ENCODE assay signal across 18 mouse cellular contexts in genomic region chr13:16646649-16647048, GRCm38 (mm10).
"Had no signal": no experiment of that assay in that cellular context is flagged by ENCODE, and none has a peak within 500 bp of the region (broad histone marks: within the 10 kb centered on the region; RNA-seq: fewer than 3 reads in every experiment).

No protein-coding gene starts in this region.

- H3K4me3 ChIP-seq: left cerebral cortex, adult 2 months; liver, embryonic 13.5 days; lung, embryonic 15.5 days; megakaryocyte, embryonic 14.5 days; midbrain, embryonic 15.5 days; neural tube, embryonic 13.5 days had no signal

- H3K9me3 ChIP-seq: liver, embryonic 13.5 days; lung, embryonic 15.5 days; megakaryocyte, embryonic 14.5 days; midbrain, embryonic 15.5 days; neural tube, embryonic 13.5 days had no signal

- H3K36me3 ChIP-seq: liver, embryonic 13.5 days; lung, embryonic 15.5 days; midbrain, embryonic 15.5 days; neural tube, embryonic 13.5 days had no signal

- ATAC-seq: liver, postnatal 0 days; midbrain, embryonic 15.5 days had no signal

- H3K27ac ChIP-seq: liver, embryonic 13.5 days; lung, embryonic 15.5 days; macrophage; midbrain, embryonic 15.5 days; neural tube, embryonic 13.5 days had no signal

- H3K4me2 ChIP-seq: liver, embryonic 13.5 days; lung, embryonic 15.5 days; midbrain, embryonic 11.5 days; midbrain, embryonic 15.5 days; neural tube, embryonic 13.5 days had no signal

- H3K4me1 ChIP-seq: liver, embryonic 13.5 days; megakaryocyte, embryonic 14.5 days had no signal

- H3K9ac ChIP-seq: liver, embryonic 13.5 days; liver, postnatal 0 days; lung, embryonic 15.5 days; midbrain, embryonic 15.5 days; neural tube, embryonic 13.5 days had no signal

- DNase-seq: kidney, postnatal 10 days; kidney, postnatal 4 days; liver; liver, embryonic 13.5 days; liver, postnatal 0 days; lung, postnatal 14 days; retina, postnatal 1 day; right cerebral cortex, postnatal 4 days; spleen, adult 18-20 months; thymus, adult 18-20 months; thymus, postnatal 14 days had no signal

- H3K27me3 ChIP-seq: liver, embryonic 13.5 days; lung, embryonic 15.5 days; megakaryocyte, embryonic 14.5 days; midbrain, embryonic 15.5 days; neural tube, embryonic 13.5 days had no signal
